Mouse (Mus musculus): ENCODE results near the gene Wdr31. TPM values are rescaled to one million over a fixed set of nuclear protein-coding genes. Genes with fewer than 3 reads are reported as not detected.

Wdr31 gene
- total RNA-seq (2021), result 1 to 10 TPM; 7.3 to 8.3 TPM
- long read RNA-seq, experiment 1, partial matches to known transcripts, result 0 of 4 reads
- long read RNA-seq, experiment 1, other reads (novel, unspliced or antisense), result 1 of 4 reads
- long read RNA-seq, experiment 2, transcript Wdr31-201 (11 exons, 1,440 nt), result major isoform, 6 of 10 reads
- long read RNA-seq, experiment 2, partial matches to known transcripts, result 0 of 10 reads
- long read RNA-seq, experiment 2, other reads (novel, unspliced or antisense), result 3 of 10 reads

DNA sequence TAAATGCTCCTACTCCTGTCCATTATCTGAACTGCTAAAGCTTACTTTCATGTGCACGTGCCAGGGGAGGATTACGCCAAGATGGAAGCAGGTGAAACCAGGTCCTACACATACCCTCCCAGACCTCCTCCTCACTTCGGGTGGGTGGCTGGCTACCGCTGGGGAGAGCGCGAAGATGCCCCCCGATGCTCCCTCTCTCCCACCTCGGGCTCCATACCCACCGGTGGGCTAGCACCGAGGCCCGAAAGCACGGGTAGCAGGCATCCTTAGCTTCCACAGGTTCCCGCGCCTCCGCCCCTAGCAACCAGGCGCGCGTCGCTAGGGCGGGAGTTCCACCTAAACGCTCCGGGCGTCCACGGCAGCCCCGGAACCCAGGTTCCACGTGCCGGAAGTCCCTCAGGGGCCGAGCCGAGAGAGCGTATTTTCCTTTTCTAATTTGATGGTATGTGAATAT is at the start of gene Wdr31:
Gene Wdr31 (minus strand): TSS at position 299 of the 454 bp plus-strand sequence.
- H3K4me3 ChIP-seq, result peak within 1 kb of the TSS; percentile 73
- no peak for TF ChIP-seq CTCF (conservative IDR thresholded peaks at IDR 0.05)
- DNase-seq (ENCODE audit: low spot score in 2 of 2), result peak; percentile 67 to 90
- H3K27ac ChIP-seq, result peak within 1 kb of the TSS; percentile 78

DNA sequence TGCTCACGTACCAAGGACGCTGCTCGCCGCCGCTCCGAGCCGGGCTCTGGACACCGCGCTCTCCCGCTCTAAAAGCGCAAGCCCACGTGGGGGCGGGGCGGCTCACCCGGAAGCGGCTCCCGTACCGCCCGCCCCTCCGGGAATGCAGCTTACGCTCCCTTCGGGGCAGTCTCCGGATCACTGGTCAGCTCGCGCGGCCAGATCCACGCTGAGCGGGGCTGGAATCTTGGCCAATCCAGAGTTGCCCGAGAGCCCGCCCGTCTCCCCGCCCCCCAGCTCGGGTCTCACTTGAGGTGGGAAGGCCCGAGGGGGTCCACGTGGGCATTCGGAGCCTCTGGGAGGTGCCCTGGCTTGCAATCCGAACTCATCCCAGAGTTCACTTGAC is 49.1 kb upstream of the Wdr31 start, which contains the start of gene Alad:
Gene Alad (minus strand): TSS at position 70 of the 385 bp plus-strand sequence.
- Histone ChIP-seq H3K27ac (peak within 1 kb of the TSS; percentile 88), H3K4me3 (peak within 1 kb of the TSS; percentile 96)
- DNase-seq (ENCODE audit: low spot score in 2 of 2), result peak; percentile 69 to 75
- TF ChIP-seq CTCF (conservative IDR thresholded peaks at IDR 0.05), result no peak

DNA sequence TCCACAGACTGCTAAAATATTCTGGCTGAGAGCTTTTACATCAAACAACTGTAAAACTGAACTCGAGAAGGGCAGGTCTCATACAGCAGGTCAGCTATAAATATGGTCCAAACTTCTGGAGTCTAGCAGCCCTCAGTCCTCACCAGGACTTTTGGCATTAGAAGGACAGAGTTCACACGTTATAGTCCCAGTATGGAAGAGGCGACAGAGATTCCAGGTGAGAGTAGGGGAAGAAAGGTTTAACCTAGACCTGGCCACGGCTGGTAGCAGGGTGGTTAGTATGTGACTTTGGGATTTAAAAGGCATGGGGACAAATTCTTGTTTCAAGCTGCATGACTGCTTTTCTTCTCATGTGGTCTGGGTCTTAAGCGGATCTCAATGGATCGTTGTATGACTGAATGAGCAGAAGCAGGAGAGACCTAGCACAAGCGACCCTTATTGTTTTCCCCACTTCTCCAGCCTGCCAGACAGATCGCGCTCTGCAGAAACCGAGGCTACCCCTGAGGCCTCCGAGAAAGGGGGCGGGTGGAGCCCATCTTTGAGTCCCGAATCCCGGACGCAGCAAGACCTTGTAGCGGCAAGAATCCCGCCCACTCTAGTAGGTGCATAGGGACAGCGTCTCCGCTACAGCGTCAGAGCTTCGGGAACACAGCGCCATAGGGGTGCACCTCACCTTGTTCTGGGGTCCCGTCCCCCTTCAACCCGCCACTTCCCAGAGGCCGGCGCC is 48.6 kb upstream of the Wdr31 start:
- TF ChIP-seq CTCF (conservative IDR thresholded peaks at IDR 0.05), result no peak
- Histone ChIP-seq H3K27ac (peak overlapping the region; percentile 88), H3K4me3 (peak overlapping the region; percentile 96)
- no peak for DNase-seq (ENCODE audit: low spot score in 2 of 2)

GRCm38 (mm10) chr4:62518416-62519121 is 47.9 kb upstream of the Wdr31 start:
- peak overlapping the region; percentile 88; the same call in 1 of the 2 replicates for H3K27ac ChIP-seq
- H3K4me3 ChIP-seq, result peak overlapping the region; percentile 96
- DNase-seq (ENCODE audit: low spot score in 2 of 2), result no peak
- TF ChIP-seq CTCF (conservative IDR thresholded peaks at IDR 0.05), result no peak

GRCm38 (mm10) chr4:62517538-62518415 is 47.1 kb upstream of the Wdr31 start:
- Histone ChIP-seq H3K27ac (no peak overlapping the region), H3K4me3 (no peak overlapping the region)
- DNase-seq (ENCODE audit: low spot score in 2 of 2), result no peak
- 0 out of 2 replicates have a peak, but pooled peaks have one; percentile 4 for TF ChIP-seq CTCF (conservative IDR thresholded peaks at IDR 0.05)

DNA sequence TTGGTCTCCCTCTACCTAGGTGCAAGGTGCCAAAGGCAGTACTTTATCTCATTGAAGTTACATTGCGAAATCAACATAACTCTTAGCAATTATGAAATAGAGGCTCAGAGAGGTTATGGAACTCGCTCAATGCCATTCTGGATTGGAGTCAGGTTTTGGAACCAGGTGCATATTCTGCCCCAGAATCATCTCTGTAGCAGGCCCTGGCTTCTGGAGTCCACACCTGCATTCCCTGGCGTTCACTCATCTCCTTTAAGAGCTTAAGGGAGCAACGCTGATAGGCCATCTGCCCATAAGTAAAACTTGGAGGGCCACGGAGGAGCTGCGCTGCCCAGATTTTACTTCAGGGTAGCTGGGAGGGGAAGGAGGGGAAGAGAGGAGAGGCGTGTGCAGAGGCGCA is 46.4 kb upstream of the Wdr31 start:
- no peak for TF ChIP-seq CTCF (conservative IDR thresholded peaks at IDR 0.05)
- DNase-seq (ENCODE audit: low spot score in 2 of 2), result no peak
- Histone ChIP-seq H3K27ac (no peak overlapping the region), H3K4me3 (no peak overlapping the region)

DNA sequence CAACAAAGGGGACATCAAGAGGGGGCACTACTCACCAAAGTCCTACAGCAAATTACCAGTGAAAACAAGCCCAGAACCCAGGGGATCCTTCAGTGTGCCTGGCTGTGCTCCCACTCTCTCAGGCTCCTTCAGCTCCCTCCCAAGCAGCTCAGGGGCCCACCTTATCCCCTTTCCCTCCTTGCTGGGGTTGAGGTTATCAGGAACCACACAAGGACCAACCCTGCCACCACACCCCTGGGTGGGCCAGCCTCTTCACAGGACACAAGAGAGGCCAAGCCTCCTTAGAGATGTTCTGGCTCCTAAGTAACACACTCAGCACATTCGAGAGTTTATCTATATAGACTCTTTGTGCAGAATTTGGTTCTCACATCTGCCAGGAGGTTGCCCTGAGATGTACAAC is 45.9 kb upstream of the Wdr31 start:
- no peak for TF ChIP-seq CTCF (conservative IDR thresholded peaks at IDR 0.05)
- no peak for DNase-seq (ENCODE audit: low spot score in 2 of 2)
- H3K4me3 ChIP-seq, result no peak overlapping the region
- H3K27ac ChIP-seq, result peak overlapping the region; percentile 39; the same call in 1 of the 2 replicates

GRCm38 (mm10) chr4:62516079-62516478 is 45.4 kb upstream of the Wdr31 start:
- peak overlapping the region; percentile 43; the same call in 1 of the 2 replicates for H3K27ac ChIP-seq
- no peak overlapping the region for H3K4me3 ChIP-seq
- peak; percentile 23; the same call in 1 of the 2 replicates for TF ChIP-seq CTCF (conservative IDR thresholded peaks at IDR 0.05)
- no peak for DNase-seq (ENCODE audit: low spot score in 2 of 2)

DNA sequence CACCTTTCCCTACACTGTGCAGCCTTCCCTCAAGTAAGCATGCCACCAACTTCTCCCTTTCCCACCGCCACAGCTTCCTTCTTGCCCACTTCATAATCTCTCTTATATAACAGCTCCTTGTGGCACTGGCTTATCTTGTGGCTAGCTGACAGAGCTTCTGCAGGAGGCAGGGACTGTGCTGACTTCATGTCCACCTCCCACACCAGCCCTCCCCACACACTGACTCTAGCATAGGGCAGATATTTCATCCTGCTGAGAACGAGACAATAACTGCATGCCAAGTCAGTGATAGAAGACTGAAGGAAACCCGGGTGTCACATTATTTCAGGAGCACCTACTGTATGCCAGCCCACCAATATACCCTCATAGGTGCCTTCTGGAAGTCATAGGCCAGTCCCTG is 44.8 kb upstream of the Wdr31 start:
- no peak for DNase-seq (ENCODE audit: low spot score in 2 of 2)
- no peak for TF ChIP-seq CTCF (conservative IDR thresholded peaks at IDR 0.05)
- Histone ChIP-seq H3K4me3 (no peak overlapping the region), H3K27ac (peak overlapping the region; percentile 43; the same call in 1 of the 2 replicates)

DNA sequence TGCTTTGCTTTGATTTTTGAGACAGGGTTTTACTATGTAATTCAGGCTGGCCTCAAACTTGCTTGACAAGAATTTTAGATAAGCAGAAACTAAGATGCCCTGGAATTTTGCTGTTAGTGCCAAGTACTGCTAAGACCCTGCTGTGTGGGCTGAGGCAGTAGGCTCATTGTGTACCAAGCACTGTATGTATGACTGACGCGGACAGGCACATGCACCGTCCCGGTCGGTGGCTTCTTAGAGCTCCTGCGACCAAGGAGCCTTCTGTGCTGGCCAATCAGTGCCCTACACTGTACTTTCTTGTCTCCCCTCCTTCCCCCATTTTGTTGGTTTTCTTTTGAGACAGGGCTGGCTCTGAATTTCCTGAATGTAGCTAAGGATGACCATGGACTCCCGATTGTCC is 44.3 kb upstream of the Wdr31 start:
- TF ChIP-seq CTCF (conservative IDR thresholded peaks at IDR 0.05), result no peak
- H3K4me3 ChIP-seq, result no peak overlapping the region
- no peak overlapping the region for H3K27ac ChIP-seq
- no peak for DNase-seq (ENCODE audit: low spot score in 2 of 2)

- TF ChIP-seq CTCF (conservative IDR thresholded peaks at IDR 0.05), result no peak
- H3K27ac ChIP-seq, result no peak overlapping the region
- DNase-seq (ENCODE audit: low spot score in 2 of 2), result no peak
- H3K4me3 ChIP-seq, result no peak overlapping the region
These were observed 43.4 kb upstream of the Wdr31 start for GRCm38 (mm10) chr4:62513998-62514506.

DNA sequence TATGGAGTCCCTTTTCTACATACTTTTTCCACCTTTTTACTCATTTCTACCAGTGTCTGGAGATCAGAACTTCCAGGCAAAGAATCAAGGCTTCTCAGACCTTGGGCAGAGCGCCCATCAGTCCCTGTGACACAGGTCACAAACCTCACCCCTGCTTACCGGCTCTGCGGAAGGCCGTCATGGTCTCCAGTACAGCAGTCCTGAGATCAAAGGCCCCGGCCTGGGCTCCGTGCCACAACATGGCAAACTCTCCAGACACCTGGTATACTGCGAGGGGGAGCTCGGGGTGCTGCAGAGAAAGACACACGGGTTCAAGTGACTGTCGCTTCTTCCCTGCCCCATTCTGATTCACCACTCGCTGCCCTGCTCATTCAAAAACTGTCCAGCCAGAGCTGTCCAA is 39.2 kb upstream of the Wdr31 start:
- TF ChIP-seq CTCF (conservative IDR thresholded peaks at IDR 0.05), result no peak
- DNase-seq (ENCODE audit: low spot score in 2 of 2), result no peak
- Histone ChIP-seq H3K4me3 (no peak overlapping the region), H3K27ac (no peak overlapping the region)
